Mouse (Mus musculus): ENCODE measurements at regions not wholly inside any gene's neighbourhood (a gene's known extent, or its start where the extent isn't known, plus 50 kb on each side); places are given as distances from the start of the nearest gene placed in this dataset.
"Not testable (repeated sequence)": the region's sequence is repeated elsewhere in the genome, so short reads cannot be mapped to it uniquely, and the experiment has no call there.

DNA sequence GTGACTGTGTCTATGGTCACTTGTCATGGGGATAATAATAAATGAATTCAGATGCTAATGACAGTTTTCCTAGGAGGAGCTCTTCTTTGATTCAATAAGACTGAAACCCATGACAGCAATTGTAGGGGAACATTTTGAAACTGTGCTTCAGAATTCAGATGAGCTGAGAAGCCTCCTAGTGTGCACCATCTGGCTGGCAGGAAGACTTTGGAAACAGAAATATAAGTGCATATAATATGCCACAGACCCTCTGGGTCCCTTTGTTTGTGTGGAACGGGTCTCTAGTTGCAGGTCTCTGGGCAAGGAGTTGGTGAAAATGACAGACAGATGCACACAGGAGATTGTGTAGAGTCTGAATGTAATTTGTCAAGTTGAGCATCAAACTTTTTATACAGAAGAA is 1043.3 kb upstream of the Cntnap5a start:
- no peak for TF ChIP-seq CTCF (conservative IDR thresholded peaks at IDR 0.05; ENCODE audit: insufficient read depth, insufficient read length, low read depth, low read length)
- no peak for TF ChIP-seq POLR2A (IDR thresholded peaks at IDR 0.05; ENCODE audit: low read depth, low read length)
- Histone ChIP-seq H3K27ac (ENCODE audit: insufficient read depth, low read depth, low read length) (no peak overlapping the region), H3K4me1 (ENCODE audit: control insufficient read depth, insufficient read depth, low read length) (no peaks in the 10 kb centered on the region), H3K4me3 (ENCODE audit: insufficient read depth, low read depth, low read length) (no peak overlapping the region), H3K27me3 (replicated peaks; ENCODE audit: control insufficient read depth, insufficient read depth, low read length) (no peaks in the 10 kb centered on the region), H3K36me3 (ENCODE audit: control insufficient read depth, insufficient read depth, low read length) (no peaks in the 10 kb centered on the region)
- WGBS = 72% methylated on average over 1 of the region's 1 CpGs
- no peak for DNase-seq

DNA sequence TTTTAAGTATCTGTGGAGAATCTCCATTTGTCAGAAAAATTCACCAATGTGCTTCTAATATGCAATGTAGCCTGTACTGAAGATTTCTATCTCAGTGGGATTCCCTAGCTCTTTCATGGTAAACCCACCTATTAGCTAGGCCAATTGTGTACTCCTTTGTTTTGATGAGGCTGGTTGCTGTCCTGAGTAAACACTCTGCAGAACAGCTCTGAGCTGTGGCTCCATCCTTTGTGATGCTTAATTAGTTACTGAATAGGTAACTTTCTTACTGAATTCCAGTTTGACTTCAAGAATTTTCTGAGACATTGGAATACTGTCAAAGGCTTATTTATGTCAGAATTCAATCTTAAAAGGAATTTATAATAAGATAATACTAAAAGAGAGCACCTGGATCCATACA is 1042.7 kb upstream of the Cntnap5a start:
- DNase-seq; H3K27me3 ChIP-seq (replicated peaks; ENCODE audit: control insufficient read depth, insufficient read depth, low read length): not testable (repeated sequence)

DNA sequence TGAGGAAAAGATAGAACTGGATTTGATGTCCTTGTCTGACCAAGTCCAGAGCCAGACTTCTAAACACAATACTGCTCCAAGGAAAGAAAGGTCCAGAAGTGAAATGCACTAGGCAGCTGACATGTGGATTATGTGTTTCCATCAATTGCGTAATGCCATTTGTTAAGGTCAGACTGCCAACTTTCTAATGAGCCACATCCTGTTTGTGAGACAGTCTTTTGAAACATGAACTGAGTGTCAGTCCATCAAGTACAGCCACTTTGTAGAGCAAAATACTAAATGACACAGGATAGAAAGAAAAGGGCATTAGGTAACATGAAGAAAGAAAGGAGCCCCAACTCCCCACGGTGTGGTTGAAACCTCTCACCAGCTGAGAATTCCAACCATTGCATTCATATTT is 1010.6 kb upstream of the Cntnap5a start:
- TF ChIP-seq CTCF (conservative IDR thresholded peaks at IDR 0.05; ENCODE audit: insufficient read depth, insufficient read length, low read depth, low read length) = no peak
- TF ChIP-seq POLR2A (IDR thresholded peaks at IDR 0.05; ENCODE audit: low read depth, low read length) = no peak
- no peaks in the 10 kb centered on the region for H3K4me1 ChIP-seq (ENCODE audit: control insufficient read depth, insufficient read depth, low read length)
- peak; percentile 5 for DNase-seq
- WGBS = 28% methylated on average over 2 of the region's 2 CpGs
- no peaks in the 10 kb centered on the region for H3K27me3 ChIP-seq (replicated peaks; ENCODE audit: control insufficient read depth, insufficient read depth, low read length)
- H3K36me3 ChIP-seq (ENCODE audit: control insufficient read depth, insufficient read depth, low read length) = no peaks in the 10 kb centered on the region
- no peak overlapping the region for H3K27ac ChIP-seq (ENCODE audit: insufficient read depth, low read depth, low read length)
- no peak overlapping the region for H3K4me3 ChIP-seq (ENCODE audit: insufficient read depth, low read depth, low read length)

More for the DNA sequence above, 1042.7 kb upstream of the Cntnap5a start:
- H3K27ac ChIP-seq (ENCODE audit: insufficient read depth, low read depth, low read length); H3K4me1 ChIP-seq (ENCODE audit: control insufficient read depth, insufficient read depth, low read length); H3K4me3 ChIP-seq (ENCODE audit: insufficient read depth, low read depth, low read length); H3K36me3 ChIP-seq (ENCODE audit: control insufficient read depth, insufficient read depth, low read length): not testable (repeated sequence)

DNA sequence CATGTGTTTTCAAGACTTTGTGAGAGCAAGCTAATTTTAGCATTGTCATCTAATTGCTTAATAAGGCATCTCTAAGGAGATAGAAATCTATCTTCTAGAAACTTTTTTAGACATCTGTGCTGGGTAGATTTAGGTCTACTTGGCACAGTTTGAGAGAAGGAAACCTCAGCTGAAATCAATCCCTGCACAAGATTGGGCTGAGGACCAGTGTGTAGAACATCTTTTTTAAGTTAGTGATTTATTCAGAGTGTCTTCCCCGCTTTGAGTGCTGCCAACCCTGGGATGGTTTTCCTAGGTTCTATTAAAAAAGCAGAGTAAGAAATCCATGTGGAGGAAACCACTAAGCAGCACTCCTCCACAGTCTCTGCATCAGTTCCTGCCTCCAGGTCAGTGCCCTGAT is 1003.3 kb upstream of the Cntnap5a start:
- no peak for TF ChIP-seq CTCF (conservative IDR thresholded peaks at IDR 0.05; ENCODE audit: insufficient read depth, insufficient read length, low read depth, low read length)
- TF ChIP-seq POLR2A (IDR thresholded peaks at IDR 0.05; ENCODE audit: low read depth, low read length) = no peak
- H3K4me3 ChIP-seq (ENCODE audit: insufficient read depth, low read depth, low read length) = no peak overlapping the region
- no peak for DNase-seq
- no peaks in the 10 kb centered on the region for H3K4me1 ChIP-seq (ENCODE audit: control insufficient read depth, insufficient read depth, low read length)
- H3K36me3 ChIP-seq (ENCODE audit: control insufficient read depth, insufficient read depth, low read length) = no peaks in the 10 kb centered on the region
- WGBS = 23% methylated on average over 1 of the region's 1 CpGs
- no peaks in the 10 kb centered on the region for H3K27me3 ChIP-seq (replicated peaks; ENCODE audit: control insufficient read depth, insufficient read depth, low read length)
- H3K27ac ChIP-seq (ENCODE audit: insufficient read depth, low read depth, low read length) = no peak overlapping the region

DNA sequence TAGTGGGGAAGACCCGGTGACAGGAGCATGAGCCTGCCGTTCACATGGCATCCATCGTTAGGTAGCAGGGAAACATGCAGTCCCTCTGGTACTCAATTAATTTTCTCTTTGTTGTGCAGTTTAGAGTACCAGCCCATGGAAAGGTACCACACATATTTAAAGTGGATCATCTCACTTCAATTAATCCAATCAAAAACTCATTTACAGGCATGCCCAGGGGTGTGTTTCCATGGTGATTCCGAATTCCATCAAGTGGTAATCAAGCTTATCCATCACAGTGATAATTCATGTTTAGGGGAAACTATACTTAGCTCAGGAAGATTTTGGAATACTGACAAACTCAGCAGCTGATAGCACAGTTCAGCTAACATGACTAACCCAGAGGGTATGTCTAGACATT is 963.4 kb upstream of the Cntnap5a start:
- no peaks in the 10 kb centered on the region for H3K27me3 ChIP-seq (replicated peaks; ENCODE audit: control insufficient read depth, insufficient read depth, low read length)
- no peak overlapping the region for H3K27ac ChIP-seq (ENCODE audit: insufficient read depth, low read depth, low read length)
- no peak for TF ChIP-seq CTCF (conservative IDR thresholded peaks at IDR 0.05; ENCODE audit: insufficient read depth, insufficient read length, low read depth, low read length)
- TF ChIP-seq POLR2A (IDR thresholded peaks at IDR 0.05; ENCODE audit: low read depth, low read length) = no peak
- H3K36me3 ChIP-seq (ENCODE audit: control insufficient read depth, insufficient read depth, low read length) = no peaks in the 10 kb centered on the region
- no peak overlapping the region for H3K4me3 ChIP-seq (ENCODE audit: insufficient read depth, low read depth, low read length)
- 87% methylated on average over 4 of the region's 4 CpGs for WGBS
- DNase-seq = no peak
- no peaks in the 10 kb centered on the region for H3K4me1 ChIP-seq (ENCODE audit: control insufficient read depth, insufficient read depth, low read length)

DNA sequence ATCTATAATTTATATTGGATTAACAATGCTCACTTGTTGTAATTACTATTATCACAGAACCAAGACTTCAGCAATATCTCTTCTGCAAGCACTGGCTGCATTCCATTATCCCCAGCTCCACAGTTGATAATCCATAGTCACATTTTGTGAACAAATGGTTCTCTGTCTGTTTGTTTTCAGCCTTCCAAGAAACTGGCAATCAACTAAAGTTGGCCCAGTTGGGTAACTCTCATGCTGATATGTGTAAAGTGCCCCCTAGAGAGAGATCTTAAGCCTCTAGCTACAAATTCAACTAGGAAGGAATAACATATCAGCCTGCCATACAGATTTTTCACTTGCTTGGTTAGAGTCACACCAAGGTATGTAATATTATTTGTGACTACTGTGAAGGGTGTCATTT is 955.4 kb upstream of the Cntnap5a start:
- DNase-seq = no peak
- Histone ChIP-seq H3K4me1 (ENCODE audit: control insufficient read depth, insufficient read depth, low read length) (no peaks in the 10 kb centered on the region), H3K27me3 (replicated peaks; ENCODE audit: control insufficient read depth, insufficient read depth, low read length) (no peaks in the 10 kb centered on the region), H3K36me3 (ENCODE audit: control insufficient read depth, insufficient read depth, low read length) (no peaks in the 10 kb centered on the region), H3K27ac (ENCODE audit: insufficient read depth, low read depth, low read length) (no peak overlapping the region), H3K4me3 (ENCODE audit: insufficient read depth, low read depth, low read length) (no peak overlapping the region)
- no peak for TF ChIP-seq CTCF (conservative IDR thresholded peaks at IDR 0.05; ENCODE audit: insufficient read depth, insufficient read length, low read depth, low read length)
- no peak for TF ChIP-seq POLR2A (IDR thresholded peaks at IDR 0.05; ENCODE audit: low read depth, low read length)

Measured in kidney, adult 2 months (tissue).